ENCODE assay signal across 13 mouse cellular contexts in genomic region chrX:159066212-159066611, GRCm38 (mm10).
"Had no signal": no experiment of that assay in that cellular context is flagged by ENCODE, and none has a peak within 500 bp of the region (broad histone marks: within the 10 kb centered on the region; RNA-seq: fewer than 3 reads in every experiment).

No protein-coding gene starts in this region.

- DNase-seq: kidney, postnatal 10 days; kidney, postnatal 4 days; lung, adult 2 months; lung, postnatal 36 days; thymus, adult 18-20 months; thymus, postnatal 14 days had no signal

- H3K4me2 ChIP-seq: liver, embryonic 11.5 days; liver, embryonic 15.5 days; midbrain, embryonic 13.5 days; neural tube, embryonic 12.5 days had no signal

- H3K9me3 ChIP-seq: limb, embryonic 10.5 days; liver, embryonic 15.5 days; midbrain, embryonic 13.5 days; neural tube, embryonic 12.5 days had no signal

- H3K27ac ChIP-seq: layer of hippocampus, adult 2 months; limb, embryonic 10.5 days; liver, embryonic 15.5 days; midbrain, embryonic 13.5 days; neural tube, embryonic 12.5 days had no signal

- H3K36me3 ChIP-seq: limb, embryonic 10.5 days; liver, embryonic 15.5 days; midbrain, embryonic 13.5 days; neural tube, embryonic 12.5 days had no signal

- ATAC-seq: lung, postnatal 0 days; midbrain, embryonic 13.5 days had no signal

- H3K4me1 ChIP-seq: limb, embryonic 10.5 days; liver, embryonic 15.5 days; midbrain, embryonic 13.5 days; neural tube, embryonic 12.5 days had no signal

- H3K9ac ChIP-seq: liver, embryonic 15.5 days; midbrain, embryonic 13.5 days; neural tube, embryonic 12.5 days had no signal

- H3K4me3 ChIP-seq: layer of hippocampus, adult 2 months; limb, embryonic 10.5 days; liver, embryonic 15.5 days; midbrain, embryonic 13.5 days; neural tube, embryonic 12.5 days had no signal

- H3K27me3 ChIP-seq: liver, embryonic 15.5 days; neural tube, embryonic 12.5 days had no signal
